8 mouse cellular contexts compared by ENCODE assay signal in the genomic region with DNA sequence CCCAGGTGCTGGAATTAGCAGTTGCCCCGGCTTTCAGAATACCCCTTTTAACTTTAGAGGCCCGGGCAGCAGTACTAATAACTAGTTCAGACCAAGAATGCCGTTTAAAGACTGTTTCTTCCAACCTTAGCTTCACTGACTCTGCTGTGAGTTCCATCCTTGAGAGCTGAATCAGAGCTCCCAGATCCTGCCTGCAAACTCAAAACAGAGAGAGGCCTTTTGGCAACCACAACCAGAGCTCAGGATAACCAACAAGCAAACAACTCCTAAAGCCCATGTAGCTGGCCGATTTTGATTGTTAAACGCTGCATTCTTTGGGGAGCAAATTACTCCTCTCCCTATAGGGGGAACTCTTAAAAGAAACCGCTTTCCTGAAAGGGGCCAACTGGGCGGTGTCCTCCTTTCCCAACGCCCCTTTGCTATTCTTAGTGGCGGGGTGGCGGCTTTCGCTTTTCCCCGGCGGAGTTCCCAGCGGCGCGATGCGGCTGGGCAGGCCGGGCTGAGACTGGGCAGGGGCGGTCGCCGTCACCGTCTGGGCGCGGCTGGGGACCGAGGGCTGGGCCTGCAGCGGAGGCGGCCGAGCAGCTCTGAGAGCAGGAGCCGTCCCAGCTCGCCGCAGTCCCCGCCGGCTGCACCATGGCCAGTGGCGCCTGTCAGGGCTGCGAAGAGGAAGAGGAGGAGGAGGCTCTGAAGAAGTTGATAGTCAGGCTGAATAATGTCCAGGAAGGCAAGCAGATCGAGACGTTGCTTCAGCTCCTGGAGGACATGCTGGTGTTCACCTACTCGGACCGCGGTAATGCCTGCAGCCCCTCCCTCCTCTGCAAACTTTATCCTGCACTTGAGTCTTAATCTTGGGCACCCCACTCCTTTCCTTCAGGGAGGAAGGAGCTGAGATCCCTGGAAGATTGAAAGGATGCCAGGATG. TPM values are rescaled to one million over a fixed set of nuclear protein-coding genes. Genes with fewer than 3 reads are reported as not detected.
A peak's percentile ranks its signal among the peaks of the same experiment; 100 is the strongest.
DNase-seq lines count a peak whose midpoint lies in the region; ATAC-seq lines count a peak whose summit lies in the region.

A gene (plus strand): TSS at position 531 of the 924 bp plus-strand sequence.

- H3K4me1 ChIP-seq in intestine, embryonic 14.5 days (replicated peaks; ENCODE audit: control insufficient read depth, insufficient read depth, low read length), result peaks cover 4% of the 10 kb centered on the region; the same call in 1 of the 2 replicates

- peak; percentile 96 for ATAC-seq in intestine, embryonic 14.5 days (replicated peaks; ENCODE audit: low FRiP score, low TSS enrichment, low read depth)
- ATAC-seq in megakaryocyte progenitor cell, adult 5-6 weeks (replicated peaks; ENCODE audit: poor library complexity), result peak; percentile 97

- peak within 1 kb of the TSS; percentile 60 for H3K9ac ChIP-seq in intestine, embryonic 14.5 days (ENCODE audit: low read length)

- intact Hi-C loops in left cerebral cortex, postnatal 14 days (cut with DNase I), result loop anchor here (5.0 kb wide), 1 partner anchor 61 kb away; no protein-coding TSS in a partner anchor

- H3K27ac ChIP-seq in intestine, embryonic 14.5 days (ENCODE audit: low read depth), result peak within 1 kb of the TSS; percentile 66; the same call in 1 of the 2 replicates

- DNase-seq in adrenal gland, adult 18-20 months (ENCODE audit: low spot score in 2 of 2), result peak; percentile 85 to 88
- DNase-seq in embryo, embryonic 11.5 days (ENCODE audit: low read depth, low spot score), result peak; percentile 46
- peak; percentile 89 for DNase-seq in gastrocnemius, postnatal 25 days
- peak; percentile 85 for DNase-seq in intestine, embryonic 14.5 days (ENCODE audit: low spot score)
- peak; percentile 29 to 67 for DNase-seq in left cerebral cortex, postnatal 14 days (ENCODE audit: low spot score in 2 of 2)
- DNase-seq in right cerebral cortex, postnatal 10 days (ENCODE audit: low spot score in 2 of 2), result peak; percentile 76 to 77
- DNase-seq in urinary bladder, postnatal 14 days (ENCODE audit: low spot score), result peak; percentile 87

- H3K9me3 ChIP-seq in intestine, embryonic 14.5 days (ENCODE audit: control insufficient read depth, low read length), result no peaks in the 10 kb centered on the region

- WGBS in intestine, embryonic 14.5 days, result 2% methylated on average over 38 of the region's 40 CpGs

- peak within 1 kb of the TSS; percentile 55 for H3K4me3 ChIP-seq in intestine, embryonic 14.5 days (ENCODE audit: low read depth, low read length)

- peak within 1 kb of the TSS; percentile 63 for H3K4me2 ChIP-seq in intestine, embryonic 14.5 days (ENCODE audit: low read length)

- H3K27me3 ChIP-seq in intestine, embryonic 14.5 days (replicated peaks; ENCODE audit: control insufficient read depth, insufficient read depth, low read length), result no peaks in the 10 kb centered on the region

- no peaks in the 10 kb centered on the region for H3K36me3 ChIP-seq in intestine, embryonic 14.5 days (ENCODE audit: control insufficient read depth, insufficient read depth, low read length)

RNA-seq across cellular contexts. Expression of the gene that starts here (rescaled TPM):
- total RNA-seq in adrenal gland, adult 18-20 months (2021), result 10 to 100 TPM in 1 of 2 experiments, 1 to 10 TPM in 1; 7.8 to 99.8 TPM
- 1 to 10 TPM; 4.8 to 5.4 TPM for total RNA-seq in gastrocnemius, postnatal 25 days (2021)
- polyA plus RNA-seq in intestine, embryonic 14.5 days (2014; fragmentation: Nextera tagmentation; extraction: Ambion mirVana), result 3.4 and 4.4 TPM in 2 replicates
- 10 to 100 TPM; 20.8 to 21.5 TPM for total RNA-seq in left cerebral cortex, postnatal 14 days (2021)
- 20.6 and 22.8 TPM in 2 replicates for total RNA-seq in megakaryocyte progenitor cell, adult 5-6 weeks (2015)
- total RNA-seq in megakaryocyte progenitor cell, adult 5-6 weeks (2017), result 13.5 and 24.9 TPM in 2 replicates

Comparison
In these comparisons a context has a peak if more than half of its experiments do, and no peak if none do; other contexts are left out.
1. Peak in every context shown above with its lines: DNase-seq, ATAC-seq, H3K4me3 ChIP-seq and H3K27ac ChIP-seq.